Mouse (Mus musculus): ENCODE measurements around the gene Fgfr2. TPM values are rescaled to one million over a fixed set of nuclear protein-coding genes. Genes with fewer than 3 reads are reported as not detected.
"Not testable (repeated sequence)": the region's sequence is repeated elsewhere in the genome, so short reads cannot be mapped to it uniquely, and the experiment has no call there.

Gene Fgfr2
- polyA plus RNA-seq, 1 experiment from 2014 or later: 11.4 TPM

GRCm38 (mm10) chr7:130671301-130671700 lies 2451.8 kb downstream of the Fgfr2 start:
- no peak overlapping the region for H3K27ac ChIP-seq (ENCODE audit: low read length)

DNA sequence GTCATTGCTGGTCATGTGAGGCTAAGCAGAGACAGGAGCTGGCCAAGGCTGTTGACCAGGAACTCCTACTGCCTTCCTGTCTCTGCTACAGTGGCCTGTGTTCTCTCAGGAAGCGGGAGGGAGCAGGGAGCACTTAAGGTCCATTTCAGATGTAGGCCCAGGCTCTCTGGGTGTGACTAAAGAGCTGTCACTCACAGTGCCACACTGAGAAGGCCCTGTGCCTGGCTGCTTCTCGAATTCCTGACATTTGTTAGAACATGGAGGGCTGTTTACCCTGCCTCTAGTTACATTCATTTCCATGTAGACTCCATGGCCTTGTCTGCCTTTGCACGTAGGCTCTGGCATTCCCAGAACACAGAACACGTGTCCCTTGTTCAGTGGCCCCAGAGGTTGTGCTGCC lies 2452.8 kb downstream of the Fgfr2 start:
- H3K27ac ChIP-seq (ENCODE audit: low read length): no peak overlapping the region
- WGBS (ENCODE audit: insufficient replicate concordance): 54% methylated on average over 4 of the region's 4 CpGs

More at GRCm38 (mm10) chr7:130671301-130671700, 2451.8 kb downstream of the Fgfr2 start:
- Histone ChIP-seq H3K9me3 (replicated peaks; ENCODE audit: control insufficient read depth, low read length) (no peaks in the 10 kb centered on the region; the same call in 1 of the 2 replicates), H3K4me1 (ENCODE audit: control insufficient read depth, low read depth, low read length) (peaks cover 14% of the 10 kb centered on the region), H3K9ac (ENCODE audit: low read depth, low read length) (no peak overlapping the region), H3K36me3 (ENCODE audit: control insufficient read depth, insufficient read depth) (peaks cover 3% of the 10 kb centered on the region), H3K4me3 (ENCODE audit: low read depth, low read length) (no peak overlapping the region), H3K4me2 (ENCODE audit: low read depth, low read length) (no peak overlapping the region), H3K27me3 (ENCODE audit: control insufficient read depth, insufficient read depth, low read depth, low read length) (no peaks in the 10 kb centered on the region)
- ATAC-seq (ENCODE audit: low read depth): no peak
- 52% methylated on average over 6 of the region's 6 CpGs for WGBS (ENCODE audit: insufficient replicate concordance)

GRCm38 (mm10) chr7:130669370-130669881 lies 2453.7 kb downstream of the Fgfr2 start:
- Histone ChIP-seq H3K4me2 (ENCODE audit: low read depth, low read length) (no peak overlapping the region), H3K9ac (ENCODE audit: low read depth, low read length) (no peak overlapping the region), H3K4me1 (ENCODE audit: control insufficient read depth, low read depth, low read length) (peaks cover 14% of the 10 kb centered on the region), H3K9me3 (replicated peaks; ENCODE audit: control insufficient read depth, low read length) (0 out of 2 replicates have a peak, but pooled peaks cover 3% of the 10 kb centered on the region), H3K27me3 (ENCODE audit: control insufficient read depth, insufficient read depth, low read depth, low read length) (no peaks in the 10 kb centered on the region), H3K4me3 (ENCODE audit: low read depth, low read length) (no peak overlapping the region), H3K27ac (ENCODE audit: low read length) (peak overlapping the region; percentile 34), H3K36me3 (ENCODE audit: control insufficient read depth, insufficient read depth) (no peaks in the 10 kb centered on the region)
- WGBS (ENCODE audit: insufficient replicate concordance): 34% methylated on average over 8 of the region's 8 CpGs
- peak; percentile 66 for ATAC-seq (ENCODE audit: low read depth)

More for the DNA sequence above, 2452.8 kb downstream of the Fgfr2 start:
- ATAC-seq (ENCODE audit: low read depth): no peak
- Histone ChIP-seq H3K9ac (ENCODE audit: low read depth, low read length) (no peak overlapping the region), H3K4me3 (ENCODE audit: low read depth, low read length) (no peak overlapping the region), H3K27me3 (ENCODE audit: control insufficient read depth, insufficient read depth, low read depth, low read length) (no peaks in the 10 kb centered on the region), H3K4me2 (ENCODE audit: low read depth, low read length) (no peak overlapping the region), H3K4me1 (ENCODE audit: control insufficient read depth, low read depth, low read length) (peaks cover 14% of the 10 kb centered on the region), H3K9me3 (replicated peaks; ENCODE audit: control insufficient read depth, low read length) (0 out of 2 replicates have a peak, but pooled peaks cover 3% of the 10 kb centered on the region), H3K36me3 (ENCODE audit: control insufficient read depth, insufficient read depth) (no peaks in the 10 kb centered on the region)

- H3K9ac ChIP-seq (ENCODE audit: low read depth, low read length): no peak overlapping the region
- peak overlapping the region; percentile 34; the same call in 1 of the 2 replicates for H3K27ac ChIP-seq (ENCODE audit: low read length)
- H3K27me3 ChIP-seq (ENCODE audit: control insufficient read depth, insufficient read depth, low read depth, low read length): no peaks in the 10 kb centered on the region
- H3K4me2 ChIP-seq (ENCODE audit: low read depth, low read length): no peak overlapping the region
- 45% methylated on average over 7 of the region's 7 CpGs for WGBS (ENCODE audit: insufficient replicate concordance)
- H3K4me3 ChIP-seq (ENCODE audit: low read depth, low read length): no peak overlapping the region
- 0 out of 2 replicates have a peak, but pooled peaks cover 3% of the 10 kb centered on the region for H3K9me3 ChIP-seq (replicated peaks; ENCODE audit: control insufficient read depth, low read length)
- peak; percentile 31; the same call in 1 of the 2 replicates for ATAC-seq (ENCODE audit: low read depth)
- H3K4me1 ChIP-seq (ENCODE audit: control insufficient read depth, low read depth, low read length): peaks cover 14% of the 10 kb centered on the region
- no peaks in the 10 kb centered on the region for H3K36me3 ChIP-seq (ENCODE audit: control insufficient read depth, insufficient read depth)
Measured at GRCm38 (mm10) chr7:130668729-130669281, 2454.3 kb downstream of the Fgfr2 start.

GRCm38 (mm10) chr7:130668013-130668412 lies 2455.1 kb downstream of the Fgfr2 start:
- H3K4me2 ChIP-seq (ENCODE audit: low read depth, low read length); H3K9me3 ChIP-seq (replicated peaks; ENCODE audit: control insufficient read depth, low read length); H3K27me3 ChIP-seq (ENCODE audit: control insufficient read depth, insufficient read depth, low read depth, low read length); H3K4me3 ChIP-seq (ENCODE audit: low read depth, low read length); H3K9ac ChIP-seq (ENCODE audit: low read depth, low read length); ATAC-seq (ENCODE audit: low read depth); H3K27ac ChIP-seq (ENCODE audit: low read length); H3K36me3 ChIP-seq (ENCODE audit: control insufficient read depth, insufficient read depth): not testable (repeated sequence)
- peaks cover 14% of the 10 kb centered on the region for H3K4me1 ChIP-seq (ENCODE audit: control insufficient read depth, low read depth, low read length)
- WGBS (ENCODE audit: insufficient replicate concordance): 65% methylated on average over 1 of the region's 1 CpGs

DNA sequence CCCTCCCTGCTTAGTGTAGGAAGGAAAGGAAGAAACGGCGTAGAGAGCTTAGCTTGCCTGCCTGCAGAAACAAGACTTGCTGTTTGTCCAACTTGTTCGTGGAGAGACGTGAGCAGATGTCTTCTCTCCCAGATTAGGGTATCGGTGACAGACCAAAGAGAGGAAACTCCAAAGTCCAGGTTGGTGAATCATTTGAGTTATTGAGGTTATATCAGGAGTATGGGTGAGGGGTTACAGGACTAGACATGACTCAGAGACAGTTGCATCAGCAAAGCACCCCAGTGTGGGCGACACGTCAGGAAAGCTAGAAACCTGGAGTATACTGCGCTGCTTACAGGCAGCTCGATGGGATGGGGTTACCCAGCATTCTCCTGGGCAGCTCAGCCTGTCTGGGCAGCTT lies 2457.8 kb downstream of the Fgfr2 start:
- no peak for ATAC-seq (ENCODE audit: low read depth)
- no peaks in the 10 kb centered on the region for H3K27me3 ChIP-seq (ENCODE audit: control insufficient read depth, insufficient read depth, low read depth, low read length)
- H3K27ac ChIP-seq (ENCODE audit: low read length): no peak overlapping the region
- H3K4me1 ChIP-seq (ENCODE audit: control insufficient read depth, low read depth, low read length): peaks cover 14% of the 10 kb centered on the region
- 81% methylated on average over 9 of the region's 9 CpGs for WGBS (ENCODE audit: insufficient replicate concordance)
- H3K4me3 ChIP-seq (ENCODE audit: low read depth, low read length): no peak overlapping the region
- no peak overlapping the region for H3K9ac ChIP-seq (ENCODE audit: low read depth, low read length)
- 0 out of 2 replicates have a peak, but pooled peaks cover 3% of the 10 kb centered on the region for H3K9me3 ChIP-seq (replicated peaks; ENCODE audit: control insufficient read depth, low read length)
- no peaks in the 10 kb centered on the region for H3K36me3 ChIP-seq (ENCODE audit: control insufficient read depth, insufficient read depth)
- H3K4me2 ChIP-seq (ENCODE audit: low read depth, low read length): no peak overlapping the region

DNA sequence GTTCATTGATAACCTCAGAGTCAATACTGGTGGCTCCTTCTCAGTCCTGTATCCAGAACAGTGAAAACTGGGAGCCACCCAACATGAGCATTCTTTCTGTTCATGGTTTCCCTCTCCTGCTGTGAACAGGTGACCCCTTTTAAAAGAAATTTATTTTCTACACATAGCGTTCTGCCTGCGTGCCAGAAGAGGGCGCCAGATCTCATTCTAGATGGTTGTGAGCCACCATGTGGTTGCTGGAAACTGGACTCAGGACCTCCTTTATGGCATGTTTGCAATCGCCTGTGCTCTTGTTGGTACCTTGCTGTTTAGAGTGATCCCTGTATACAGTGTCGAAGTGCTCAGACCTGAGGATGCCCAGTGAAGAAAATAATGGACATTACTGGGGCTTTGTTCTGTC lies 2458.5 kb downstream of the Fgfr2 start:
- WGBS (ENCODE audit: insufficient replicate concordance): 69% methylated on average over 5 of the region's 5 CpGs
- Histone ChIP-seq H3K4me1 (ENCODE audit: control insufficient read depth, low read depth, low read length) (peaks cover 10% of the 10 kb centered on the region), H3K9ac (ENCODE audit: low read depth, low read length) (no peak overlapping the region), H3K27ac (ENCODE audit: low read length) (no peak overlapping the region), H3K9me3 (replicated peaks; ENCODE audit: control insufficient read depth, low read length) (0 out of 2 replicates have a peak, but pooled peaks cover 3% of the 10 kb centered on the region), H3K4me3 (ENCODE audit: low read depth, low read length) (no peak overlapping the region), H3K4me2 (ENCODE audit: low read depth, low read length) (no peak overlapping the region), H3K27me3 (ENCODE audit: control insufficient read depth, insufficient read depth, low read depth, low read length) (no peaks in the 10 kb centered on the region), H3K36me3 (ENCODE audit: control insufficient read depth, insufficient read depth) (no peaks in the 10 kb centered on the region)
- ATAC-seq (ENCODE audit: low read depth): no peak

- WGBS (ENCODE audit: insufficient replicate concordance): 70% methylated on average over 5 of the region's 5 CpGs
- no peak overlapping the region for H3K9ac ChIP-seq (ENCODE audit: low read depth, low read length)
- H3K36me3 ChIP-seq (ENCODE audit: control insufficient read depth, insufficient read depth): no peaks in the 10 kb centered on the region
- H3K27me3 ChIP-seq (ENCODE audit: control insufficient read depth, insufficient read depth, low read depth, low read length): no peaks in the 10 kb centered on the region
- ATAC-seq (ENCODE audit: low read depth): no peak
- H3K4me2 ChIP-seq (ENCODE audit: low read depth, low read length): no peak overlapping the region
- H3K4me1 ChIP-seq (ENCODE audit: control insufficient read depth, low read depth, low read length): peaks cover 4% of the 10 kb centered on the region
- no peak overlapping the region for H3K4me3 ChIP-seq (ENCODE audit: low read depth, low read length)
- 0 out of 2 replicates have a peak, but pooled peaks cover 3% of the 10 kb centered on the region for H3K9me3 ChIP-seq (replicated peaks; ENCODE audit: control insufficient read depth, low read length)
- no peak overlapping the region for H3K27ac ChIP-seq (ENCODE audit: low read length)
Measured at GRCm38 (mm10) chr7:130664037-130664436, 2459.1 kb downstream of the Fgfr2 start.

- Histone ChIP-seq H3K4me2 (ENCODE audit: low read depth, low read length) (no peak overlapping the region), H3K27ac (ENCODE audit: low read length) (no peak overlapping the region), H3K36me3 (ENCODE audit: control insufficient read depth, insufficient read depth) (no peaks in the 10 kb centered on the region), H3K4me3 (ENCODE audit: low read depth, low read length) (no peak overlapping the region), H3K9ac (ENCODE audit: low read depth, low read length) (no peak overlapping the region), H3K27me3 (ENCODE audit: control insufficient read depth, insufficient read depth, low read depth, low read length) (no peaks in the 10 kb centered on the region), H3K4me1 (ENCODE audit: control insufficient read depth, low read depth, low read length) (no peaks in the 10 kb centered on the region), H3K9me3 (replicated peaks; ENCODE audit: control insufficient read depth, low read length) (0 out of 2 replicates have a peak, but pooled peaks cover 3% of the 10 kb centered on the region)
- WGBS (ENCODE audit: insufficient replicate concordance): 70% methylated on average over 4 of the region's 4 CpGs
- no peak for ATAC-seq (ENCODE audit: low read depth)
Measured at GRCm38 (mm10) chr7:130662869-130663268, 2460.3 kb downstream of the Fgfr2 start.
